Mouse (Mus musculus) embryo, embryonic 10.5 days (tissue): ENCODE measurements at regions not wholly inside any gene's neighbourhood (a gene's known extent, or its start where the extent isn't known, plus 50 kb on each side); places are given as distances from the start of the nearest gene placed in this dataset.

Source experiments
- DNase-seq: peaks from one replicate; pipeline ENCODE4 v3.0.0-alpha.2; 2015; ENCODE audit warnings: low spot score

DNA sequence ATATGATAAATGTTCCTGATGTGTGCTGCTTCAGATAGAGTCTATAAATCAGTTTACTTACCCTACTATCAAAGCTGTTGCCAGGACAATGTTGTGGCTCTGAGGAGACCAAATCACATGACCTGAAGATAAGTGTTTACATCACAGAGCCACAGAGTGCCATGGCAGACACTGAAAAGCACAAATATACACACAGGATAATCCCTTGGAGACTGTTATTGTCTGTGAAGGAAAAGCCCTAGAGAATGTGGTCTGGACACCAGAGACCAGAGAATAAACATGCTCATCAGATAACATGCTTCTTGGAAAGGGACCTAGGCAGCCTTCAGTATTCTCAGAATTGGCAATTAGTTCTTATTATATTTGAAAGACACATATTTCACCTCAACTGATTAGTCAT is 146.5 kb upstream of the Klf6 start:
- no peak for DNase-seq

- no peak for DNase-seq
Observed at GRCm38 (mm10) chr13:5716749-5717148, 144.5 kb upstream of the Klf6 start.

GRCm38 (mm10) chr13:5723319-5723718 is 138.0 kb upstream of the Klf6 start:
- no peak for DNase-seq

- DNase-seq = peak; percentile 55
Observed at GRCm38 (mm10) chr13:5724364-5724763, 136.9 kb upstream of the Klf6 start.

DNA sequence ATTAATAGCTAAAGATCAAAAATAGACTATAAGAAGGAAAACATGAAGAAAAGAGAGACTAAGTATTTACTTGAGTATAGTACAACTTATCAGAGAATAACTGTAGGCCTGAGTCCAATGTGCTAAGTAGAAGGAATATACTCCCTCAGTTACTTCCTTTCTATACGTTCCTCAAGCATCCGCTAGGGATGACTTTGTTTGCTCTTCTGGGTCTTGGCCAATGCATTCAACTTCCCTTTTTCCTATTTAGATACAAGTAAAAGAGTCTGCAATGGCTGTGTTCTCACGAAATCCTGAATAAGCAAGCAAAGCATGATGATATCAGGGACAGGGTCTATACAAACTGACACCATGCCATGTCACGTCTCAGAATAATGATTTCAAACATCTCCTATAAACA is 135.3 kb upstream of the Klf6 start:
- no peak for DNase-seq

GRCm38 (mm10) chr13:5726446-5726845 is 134.8 kb upstream of the Klf6 start:
- no peak for DNase-seq

- no peak for DNase-seq
Observed at GRCm38 (mm10) chr13:5728172-5728571, 133.1 kb upstream of the Klf6 start.

GRCm38 (mm10) chr13:5728808-5729207 is 132.5 kb upstream of the Klf6 start:
- peak; percentile 72 for DNase-seq

- no peak for DNase-seq
Observed at GRCm38 (mm10) chr13:5729426-5730068, 131.7 kb upstream of the Klf6 start.

- no peak for DNase-seq
Observed at GRCm38 (mm10) chr13:5732206-5732605, 129.1 kb upstream of the Klf6 start.

- DNase-seq = no peak
Observed at GRCm38 (mm10) chr13:5735027-5735624, 126.2 kb upstream of the Klf6 start.

DNA sequence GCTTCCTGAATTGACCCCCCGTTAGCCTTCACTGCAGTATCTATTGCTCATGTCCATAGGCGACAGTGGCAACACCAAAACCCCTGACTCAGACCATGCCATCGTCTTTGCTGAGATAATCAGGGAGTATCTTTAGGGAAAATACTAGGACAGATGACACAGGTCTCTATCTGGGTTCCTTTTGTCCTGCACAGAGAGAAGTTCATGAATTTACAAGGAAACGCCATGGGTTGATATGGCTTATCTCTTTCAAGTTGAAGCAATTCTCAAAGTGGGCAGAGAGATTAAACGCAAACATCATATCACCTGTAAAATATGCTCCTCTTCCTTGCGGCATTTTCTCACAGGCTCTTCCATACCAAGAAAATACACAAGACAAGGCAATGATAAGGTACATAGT is 124.8 kb upstream of the Klf6 start:
- no peak for DNase-seq

- DNase-seq = no peak
Observed at GRCm38 (mm10) chr13:5737214-5737613, 124.1 kb upstream of the Klf6 start.

DNA sequence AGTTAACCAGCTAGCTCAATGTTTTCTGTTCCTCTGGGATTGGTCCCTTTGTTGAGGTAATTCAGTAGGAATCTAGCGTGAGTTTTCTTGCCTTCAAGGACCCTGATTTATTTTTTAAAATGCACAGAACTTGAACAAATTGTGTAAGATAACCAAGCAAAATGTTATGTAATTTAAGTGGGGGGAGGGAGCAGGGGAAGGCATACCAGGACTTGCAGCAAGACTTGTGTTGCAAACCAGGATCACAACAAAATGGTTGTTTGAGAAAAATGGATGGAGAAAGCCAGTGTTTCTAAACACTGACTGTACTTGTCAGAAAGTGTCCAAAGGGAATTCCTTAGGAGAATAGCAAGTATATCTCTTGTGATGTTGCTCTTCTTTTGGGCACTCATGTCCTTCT is 120.5 kb upstream of the Klf6 start:
- DNase-seq = no peak

DNA sequence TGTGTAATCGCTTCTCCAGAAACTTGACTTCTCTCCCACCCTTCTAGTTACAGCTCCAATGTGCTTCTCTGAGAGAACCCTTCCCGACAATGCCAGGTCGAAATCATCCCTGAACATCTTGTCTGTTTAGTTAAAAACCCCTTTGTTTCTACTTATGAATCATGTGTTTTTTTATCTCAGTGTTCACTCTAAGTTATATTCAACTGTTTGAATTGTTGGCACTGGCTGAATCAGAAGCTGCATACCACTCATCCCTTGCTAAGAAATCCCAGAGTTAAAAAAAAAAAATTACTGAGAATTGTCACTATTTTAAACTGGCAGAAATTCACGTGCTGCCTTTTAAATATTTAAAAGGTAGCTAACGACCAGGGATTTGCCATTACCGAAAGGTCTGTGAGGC is 116.3 kb upstream of the Klf6 start:
- DNase-seq = no peak

- no peak for DNase-seq
Observed at GRCm38 (mm10) chr13:5757176-5757575, 104.1 kb upstream of the Klf6 start.

GRCm38 (mm10) chr13:5757963-5758362 is 103.3 kb upstream of the Klf6 start:
- DNase-seq = no peak

GRCm38 (mm10) chr13:5760030-5760429 is 101.3 kb upstream of the Klf6 start:
- DNase-seq = no peak

DNA sequence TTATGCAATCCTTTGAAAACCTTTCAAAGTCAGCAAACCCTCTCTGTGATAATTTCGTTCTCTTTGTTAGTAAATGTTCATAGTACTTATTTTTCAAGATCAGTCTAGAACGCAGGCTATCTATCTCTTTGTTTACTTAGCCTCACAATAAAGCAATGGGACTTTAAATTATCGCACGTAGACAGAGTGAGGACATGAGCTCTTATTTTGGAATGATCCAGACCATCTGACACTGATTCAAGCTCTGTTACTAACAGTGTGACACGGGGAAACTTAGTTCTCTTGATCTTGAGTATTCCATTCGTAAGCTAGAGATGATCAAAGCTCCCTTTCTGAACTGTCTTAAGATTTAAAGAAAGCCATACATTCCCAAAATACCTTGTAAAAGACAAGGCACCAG is 94.9 kb upstream of the Klf6 start:
- no peak for DNase-seq

- no peak for DNase-seq
Observed at GRCm38 (mm10) chr13:5767202-5767601, 94.1 kb upstream of the Klf6 start.

DNA sequence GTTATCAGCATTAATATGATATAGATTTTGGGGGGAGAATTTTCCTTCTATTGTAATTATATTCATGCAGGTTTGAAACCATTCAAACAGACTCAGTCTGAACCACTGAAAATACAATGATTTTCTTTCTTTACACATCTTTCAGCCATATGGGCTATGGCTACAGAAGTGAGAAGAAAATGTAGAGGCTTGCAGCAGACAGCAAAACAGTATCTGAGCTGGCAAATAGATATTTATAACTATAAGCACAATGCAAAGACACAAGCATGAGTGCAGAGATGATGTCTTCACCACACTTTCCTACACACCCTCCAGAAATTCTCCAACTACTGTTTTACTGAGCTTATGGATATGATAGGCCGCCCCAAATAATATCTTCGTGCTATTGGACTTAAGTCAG is 92.6 kb upstream of the Klf6 start:
- DNase-seq = no peak

- DNase-seq = no peak
Observed at GRCm38 (mm10) chr13:5769283-5770260, 91.7 kb upstream of the Klf6 start.

DNA sequence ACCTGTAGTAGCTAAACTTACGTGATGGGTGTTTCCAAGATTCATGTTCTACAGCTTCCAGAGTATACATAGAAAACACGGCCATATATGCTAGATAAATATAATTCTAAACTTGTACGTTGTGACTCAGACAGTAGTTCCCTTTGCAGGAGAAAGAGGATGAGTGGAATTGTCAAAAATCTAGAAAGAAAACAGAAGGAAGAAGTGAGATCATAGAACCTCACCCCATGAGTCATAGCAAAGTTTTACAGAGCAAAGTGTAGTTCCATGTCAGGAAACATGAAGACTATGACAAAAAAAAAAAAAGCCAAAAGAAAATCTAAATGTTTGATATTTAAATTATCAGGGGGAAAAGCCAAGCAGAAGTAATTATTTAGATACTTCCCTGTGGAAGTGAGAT is 87.5 kb upstream of the Klf6 start:
- no peak for DNase-seq
